Mouse (Mus musculus) CH12.LX (cell line): ENCODE measurements around the gene Fam178b. TPM values are rescaled to one million over a fixed set of nuclear protein-coding genes. Genes with fewer than 3 reads are reported as not detected.

Source experiments
- DNase-seq: peaks from one replicate; pipeline ENCODE4 v3.0.0-alpha.2; 2013; ENCODE audit errors: extremely low read depth
- H3K27ac ChIP-seq: 2 replicates; pipeline ENCODE4 v1.5.1; 2012; ENCODE audit warnings: low read depth, mild to moderate bottlenecking, control low read depth, moderate library complexity; ENCODE audit not compliant: insufficient read depth
- H3K27me3 ChIP-seq: replicated peaks from 2 replicates; pipeline ENCODE3; 2012; ENCODE audit warnings: inconsistent platforms
- H3K36me3 ChIP-seq, 2 experiments: replicated peaks in 1 of 2; 2 replicates each; pipeline versions ENCODE3 to v1.6.1; 2012; ENCODE audit warnings: inconsistent platforms in 1 of 2, low read length in 1 of 2, mild to moderate bottlenecking in 1 of 2, mixed read lengths in 1 of 2, moderate library complexity in 1 of 2; ENCODE audit not compliant: control insufficient read depth in 1 of 2, insufficient read depth in 1 of 2
- H3K4me1 ChIP-seq, 2 experiments: 2 replicates each; pipeline ENCODE4 v1.6.1; 2012; ENCODE audit warnings: inconsistent platforms in 1 of 2, moderate library complexity in 1 of 2; ENCODE audit not compliant: insufficient read depth in 2 of 2, control insufficient read depth in 1 of 2
- H3K4me2 ChIP-seq: 2 replicates; pipeline ENCODE4 v1.6.1; 2012; ENCODE audit warnings: low read depth, mild to moderate bottlenecking, control low read depth; ENCODE audit not compliant: poor library complexity, insufficient read depth, severe bottlenecking
- H3K4me3 ChIP-seq, 3 experiments: fragments of 150-350 bp in 1 of 3; sonication (generic) in 1 of 3; replicated peaks in 1 of 3; 2 replicates each; pipeline versions ENCODE3 to v1.5.1; 2011 to 2012; ENCODE audit warnings: low read depth in 2 of 3, low read length in 2 of 3, mild to moderate bottlenecking in 2 of 3, moderate library complexity in 2 of 3, control low read depth in 1 of 3, improper control_type of control experiment in 1 of 3, inconsistent platforms in 1 of 3, mixed read lengths in 1 of 3; ENCODE audit not compliant: poor library complexity in 1 of 3
- H3K79me2 ChIP-seq: replicated peaks from 2 replicates; pipeline ENCODE4 v1.6.1; 2012; ENCODE audit warnings: mild to moderate bottlenecking, moderate library complexity; ENCODE audit not compliant: control insufficient read depth, poor library complexity, insufficient read depth, severe bottlenecking; ENCODE audit errors: extremely low read depth
- H3K9ac ChIP-seq: 2 replicates; pipeline ENCODE4 v1.6.1; 2012; ENCODE audit warnings: low read depth, mild to moderate bottlenecking, control low read depth, moderate library complexity; ENCODE audit not compliant: insufficient read depth
- H3K9me3 ChIP-seq: replicated peaks from 2 replicates; pipeline ENCODE3; 2012; ENCODE audit warnings: low read length, inconsistent platforms, mixed read lengths
- CHD2 ChIP-seq: IDR thresholded peaks from 2 replicates; pipeline ENCODE4 v1.6.1; 2011; ENCODE audit warnings: low read length, improper control_type of control experiment
- CTCF ChIP-seq, 2 experiments: IDR thresholded peaks in 1 of 2; conservative IDR thresholded peaks in 1 of 2; 2 replicates each; pipeline ENCODE4 v1.5.1; 2011 to 2012; ENCODE audit warnings: low read depth in 2 of 2, low read length in 2 of 2, improper control_type of control experiment in 1 of 2, inconsistent platforms in 1 of 2, mild to moderate bottlenecking in 1 of 2, moderate library complexity in 1 of 2
- ELF1 ChIP-seq: IDR thresholded peaks from 2 replicates; pipeline ENCODE4 v1.6.1; 2014; ENCODE audit warnings: low read depth, mild to moderate bottlenecking, inconsistent platforms, low read length, improper control_type of control experiment
- HCFC1 ChIP-seq: IDR thresholded peaks from 2 replicates; pipeline ENCODE4 v1.6.1; 2012; ENCODE audit warnings: low read depth, mild to moderate bottlenecking, inconsistent platforms, low read length, improper control_type of control experiment
- IRF4 ChIP-seq: IDR thresholded peaks from 2 replicates; pipeline ENCODE4 v1.6.1; 2014; ENCODE audit warnings: low read depth, mild to moderate bottlenecking, inconsistent platforms, low read length, improper control_type of control experiment
- MAFK ChIP-seq: IDR thresholded peaks from 2 replicates; pipeline ENCODE4 v1.6.1; 2011; ENCODE audit warnings: low read length, improper control_type of control experiment; ENCODE audit not compliant: insufficient replicate concordance
- NELFE ChIP-seq: IDR thresholded peaks from 2 replicates; pipeline ENCODE4 v1.6.1; 2011; ENCODE audit warnings: low read depth, low read length, improper control_type of control experiment
- RAD21 ChIP-seq: IDR thresholded peaks from 2 replicates; pipeline ENCODE4 v1.6.1; 2011; ENCODE audit warnings: low read depth, mild to moderate bottlenecking, low read length, improper control_type of control experiment, moderate library complexity
- SIN3A ChIP-seq: IDR thresholded peaks from 2 replicates; pipeline ENCODE4 v1.6.1; 2012; ENCODE audit warnings: low read length, improper control_type of control experiment, inconsistent platforms
- SMC3 ChIP-seq: IDR thresholded peaks from 2 replicates; pipeline ENCODE4 v1.6.1; 2011; ENCODE audit warnings: low read depth, low read length, improper control_type of control experiment
- TCF12 ChIP-seq: IDR thresholded peaks from 2 replicates; pipeline ENCODE4 v1.6.1; 2014; ENCODE audit warnings: low read depth, mild to moderate bottlenecking, inconsistent platforms, low read length, improper control_type of control experiment
- ZC3H11A ChIP-seq: IDR thresholded peaks from 2 replicates; pipeline ENCODE4 v1.6.1; 2012; ENCODE audit warnings: low read depth, mild to moderate bottlenecking, inconsistent platforms, low read length, improper control_type of control experiment
- ZKSCAN1 ChIP-seq: IDR thresholded peaks from 2 replicates; pipeline ENCODE4 v1.6.1; 2012; ENCODE audit warnings: low read depth, inconsistent platforms, low read length, improper control_type of control experiment, borderline replicate concordance
- dilution Hi-C: fragments of 300-500 bp; cut with MboI; formaldehyde crosslinking; loops from 2 replicates; pipeline ENCODE4 v1.14.3; 2020; ENCODE audit warnings: low sequenced_read_pairs; ENCODE audit not compliant: extremely low pct_unique_long_range_greater_than_20kb, extremely low pct_ligation_motif_present
- in situ Hi-C: fragments of 300-500 bp; cut with MboI; formaldehyde crosslinking; loops from 3 replicates; pipeline ENCODE4 v1.14.3; 2019; ENCODE audit warnings: low sequenced_read_pairs, low pct_ligation_motif_present, low pct_unique_long_range_greater_than_20kb, mixed read lengths
- polyA plus RNA-seq: library from polyadenylated mRNA; unstranded; fragments of >175 nt; gene quantifications from 2 replicates; pipeline ENCODE4 v1.2.1, GENCODE M21; 2012; ENCODE audit warnings: low read depth; ENCODE audit not compliant: insufficient read length
- total RNA-seq, 2 experiments: library from RNA; depleted of rRNA; stranded (reverse); fragments of 300-350 nt in 1 of 2; fragments of >200 nt in 1 of 2; gene quantifications; 2 replicates each; pipeline ENCODE4 v1.2.3; 2012 to 2014

The Fam178b gene
- total and polyA plus RNA-seq, 3 experiments: 0.50 TPM; not detected in 2

- Histone ChIP-seq H3K4me2 (no peak overlapping the region), H3K79me2 (no peaks in the 10 kb centered on the region), H3K9me3 (no peaks in the 10 kb centered on the region), H3K27ac (no peak overlapping the region), H3K4me3 (no peak overlapping the region), H3K4me1 (peaks cover 4 to 25% of the 10 kb centered on the region in 2 experiments; a peak in 2 of 4 replicates), H3K27me3 (no peaks in the 10 kb centered on the region), H3K36me3 (peaks cover 13 to 39% of the 10 kb centered on the region in 2 experiments), H3K9ac (no peak overlapping the region)
- dilution Hi-C loops (no loop called here), in situ Hi-C loops (no loop called here)
- peak; percentile 42 for DNase-seq
- TF ChIP-seq NELFE (no peak), CTCF (conservative IDR thresholded peaks at IDR 0.05 in 1 of 2, IDR thresholded peaks at IDR 0.05 in 1 of 2; ENCODE audit: low read depth in 2 of 2, low read length in 2 of 2) (peak in 1 of 2 experiments; percentile 55; a peak in 2 of 4 replicates), SIN3A (no peak), SMC3 (peak; percentile 24), CHD2 (no peak), RAD21 (peak; percentile 35)
Measured at GRCm38 (mm10) chr1:36513718-36514117, 169.3 kb downstream of the Fam178b start.

- H3K4me2 ChIP-seq: peak overlapping the region; percentile 89
- no peak for TF ChIP-seq TCF12
- no peak for TF ChIP-seq ZKSCAN1
- TF ChIP-seq RAD21: no peak
- TF ChIP-seq CTCF (conservative IDR thresholded peaks at IDR 0.05 in 1 of 2, IDR thresholded peaks at IDR 0.05 in 1 of 2; ENCODE audit: low read depth in 2 of 2, low read length in 2 of 2): no peak
- no peak for TF ChIP-seq ELF1
- TF ChIP-seq, all 38 proteins: peak for 0
- Histone ChIP-seq H3K9me3 (no peaks in the 10 kb centered on the region), H3K4me1 (peaks cover 4 to 26% of the 10 kb centered on the region in 2 experiments; a peak in 3 of 4 replicates), H3K9ac (no peak overlapping the region; the same call in 1 of the 2 replicates), H3K36me3 (peaks cover 10 to 35% of the 10 kb centered on the region in 2 experiments), H3K27me3 (no peaks in the 10 kb centered on the region), H3K4me3 (peak overlapping the region in 2 of 3 experiments; percentile 31 to 99), H3K79me2 (no peaks in the 10 kb centered on the region), H3K27ac (no peak overlapping the region)
- dilution Hi-C loops (no loop called here), in situ Hi-C loops (no loop called here)
- DNase-seq: no peak
Measured at GRCm38 (mm10) chr1:36513310-36513709, 169.7 kb downstream of the Fam178b start.

GRCm38 (mm10) chr1:36512966-36513280 lies 170.1 kb downstream of the Fam178b start:
- in situ Hi-C loops (no loop called here), dilution Hi-C loops (no loop called here)
- Histone ChIP-seq H3K4me3 (peak overlapping the region; percentile 31 to 99 (median 94)), H3K27me3 (no peaks in the 10 kb centered on the region), H3K27ac (no peak overlapping the region), H3K4me1 (peaks cover 8 to 30% of the 10 kb centered on the region in 2 experiments), H3K9ac (no peak overlapping the region; the same call in 1 of the 2 replicates), H3K79me2 (no peaks in the 10 kb centered on the region), H3K9me3 (no peaks in the 10 kb centered on the region), H3K4me2 (peak overlapping the region; percentile 89), H3K36me3 (peaks cover 6 to 31% of the 10 kb centered on the region in 2 experiments)
- TF ChIP-seq IRF4 (no peak), ZC3H11A (no peak), MAFK (no peak), RAD21 (no peak), HCFC1 (no peak)
- DNase-seq: no peak

Other genes starting within 250 kb of the Fam178b start
- 6.0 and 8.5 TPM in 2 replicates for gene Lman2l, start 237.9 kb downstream of the Fam178b start, total RNA-seq (2012; rRNA removed)
- 7.9 and 8.8 TPM in 2 replicates for gene Lman2l, start 237.9 kb downstream of the Fam178b start, total RNA-seq (2014; rRNA removed)
- 19.1 and 20.3 TPM in 2 replicates for gene Lman2l, start 237.9 kb downstream of the Fam178b start, polyA plus RNA-seq
- 4.6 and 5.0 TPM in 2 replicates for gene Cnnm4, start 211.6 kb downstream of the Fam178b start, total RNA-seq (2012; rRNA removed)
- 3.0 and 3.2 TPM in 2 replicates for gene Cnnm4, start 211.6 kb downstream of the Fam178b start, total RNA-seq (2014; rRNA removed)
- 3.0 and 3.5 TPM in 2 replicates for gene Cnnm4, start 211.6 kb downstream of the Fam178b start, polyA plus RNA-seq
- 8.4 and 9.2 TPM in 2 replicates for gene Cnnm3, start 171.3 kb downstream of the Fam178b start, total RNA-seq (2012; rRNA removed)
- 2.8 and 3.0 TPM in 2 replicates for gene Cnnm3, start 171.3 kb downstream of the Fam178b start, total RNA-seq (2014; rRNA removed)
- 7.1 and 8.8 TPM in 2 replicates for gene Cnnm3, start 171.3 kb downstream of the Fam178b start, polyA plus RNA-seq
- gene Ankrd23, start 146.3 kb downstream of the Fam178b start, total RNA-seq (2012; rRNA removed): 6.1 and 6.7 TPM in 2 replicates
- gene Ankrd23, start 146.3 kb downstream of the Fam178b start, total RNA-seq (2014; rRNA removed): 2.8 and 4.1 TPM in 2 replicates
- 3.7 and 4.9 TPM in 2 replicates for gene Ankrd23, start 146.3 kb downstream of the Fam178b start, polyA plus RNA-seq
- 0.08 TPM in 1 of 2 replicates, not detected in the other for gene Gm42417, start 143.8 kb downstream of the Fam178b start, total RNA-seq (2012; rRNA removed)
- not detected in 2 replicates for gene Gm42417, start 143.8 kb downstream of the Fam178b start, total RNA-seq (2014; rRNA removed)
- 1.7 and 3.9 TPM in 2 replicates for gene Gm42417, start 143.8 kb downstream of the Fam178b start, polyA plus RNA-seq
- 11.6 and 14.8 TPM in 2 replicates for gene Ankrd39, start 135.7 kb downstream of the Fam178b start, total RNA-seq (2012; rRNA removed)
- 4.3 and 5.1 TPM in 2 replicates for gene Ankrd39, start 135.7 kb downstream of the Fam178b start, total RNA-seq (2014; rRNA removed)
- gene Ankrd39, start 135.7 kb downstream of the Fam178b start, polyA plus RNA-seq: 8.5 and 11.6 TPM in 2 replicates
- gene Sema4c, start 124.8 kb downstream of the Fam178b start, total RNA-seq (2012; rRNA removed): 2.2 and 3.4 TPM in 2 replicates
- 0.63 and 0.70 TPM in 2 replicates for gene Sema4c, start 124.8 kb downstream of the Fam178b start, total RNA-seq (2014; rRNA removed)
- 1.5 and 1.7 TPM in 2 replicates for gene Sema4c, start 124.8 kb downstream of the Fam178b start, polyA plus RNA-seq
- gene Cox5b, start 8.3 kb upstream of the Fam178b start, total RNA-seq (2012; rRNA removed): 448 and 523 TPM in 2 replicates
- gene Cox5b, start 8.3 kb upstream of the Fam178b start, total RNA-seq (2014; rRNA removed): 476 and 504 TPM in 2 replicates
- gene Cox5b, start 8.3 kb upstream of the Fam178b start, polyA plus RNA-seq: 538 and 599 TPM in 2 replicates
- not detected in 2 replicates for gene 4933424G06Rik, start 27.0 kb upstream of the Fam178b start, total RNA-seq (2012; rRNA removed)
- gene 4933424G06Rik, start 27.0 kb upstream of the Fam178b start, total RNA-seq (2014; rRNA removed): 0.49 TPM in 1 of 2 replicates, not detected in the other
- not detected in 2 replicates for gene 4933424G06Rik, start 27.0 kb upstream of the Fam178b start, polyA plus RNA-seq
- gene Actr1b, start 31.2 kb upstream of the Fam178b start, total RNA-seq (2012; rRNA removed): 66.2 and 81.8 TPM in 2 replicates
- gene Actr1b, start 31.2 kb upstream of the Fam178b start, total RNA-seq (2014; rRNA removed): 61.0 and 63.6 TPM in 2 replicates
- gene Actr1b, start 31.2 kb upstream of the Fam178b start, polyA plus RNA-seq: 71.2 and 76.6 TPM in 2 replicates
- 0.21 and 0.25 TPM in 2 replicates for gene Zap70, start 78.6 kb upstream of the Fam178b start, total RNA-seq (2012; rRNA removed)
- gene Zap70, start 78.6 kb upstream of the Fam178b start, total RNA-seq (2014; rRNA removed): 0.23 TPM in 2 replicates
- 0.18 TPM in 1 of 2 replicates, not detected in the other for gene Zap70, start 78.6 kb upstream of the Fam178b start, polyA plus RNA-seq